Mouse (Mus musculus): Measurements from ENCODE around the gene Rnf216.

DNA sequence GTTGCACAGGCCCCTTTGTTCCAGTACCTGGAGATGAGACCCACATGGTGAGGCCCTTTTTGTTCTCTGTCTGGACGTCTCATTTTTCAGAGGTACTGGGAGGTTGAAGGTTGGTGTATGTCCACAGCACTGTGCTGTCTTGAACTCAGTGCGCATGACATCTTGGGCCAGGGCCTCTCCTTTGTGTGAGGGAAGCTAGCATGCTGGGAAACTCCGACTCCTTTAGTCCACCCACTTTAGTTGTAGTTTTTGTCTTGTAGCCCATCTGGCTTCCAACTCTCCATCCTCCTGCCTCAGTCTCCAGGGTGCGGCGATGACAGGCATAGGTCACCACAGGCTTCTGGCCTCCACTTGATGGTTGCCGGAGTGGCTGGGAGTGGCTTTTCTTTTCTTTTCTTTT, 148.1 kb downstream of the Rnf216 start:
- TF ChIP-seq POLR2A (IDR thresholded peaks at IDR 0.05; ENCODE audit: borderline replicate concordance, control insufficient read depth, low read depth, low read length) (no peak), CTCF (IDR thresholded peaks at IDR 0.05; ENCODE audit: control insufficient read depth, insufficient read depth, low read length) (no peak)
